Mouse (Mus musculus): ENCODE results near the gene Erv3. TPM values are rescaled to one million over a fixed set of nuclear protein-coding genes. Genes with fewer than 3 reads are reported as not detected.

Erv3 gene
- total and polyA plus RNA-seq, 2 experiments from 2014 or later: 0.06 TPM; not detected in 1

GRCm38 (mm10) chr2:131803801-131804200, 55.7 kb downstream of the Erv3 start:
- 90% methylated on average over 3 of the region's 3 CpGs for WGBS
- Histone ChIP-seq H3K4me1 (ENCODE audit: insufficient read depth) (no peaks in the 10 kb centered on the region), H3K36me3 (ENCODE audit: insufficient read depth) (no peaks in the 10 kb centered on the region), H3K4me3 (ENCODE audit: low read depth, low read length) (no peak overlapping the region), H3K27ac (ENCODE audit: low read depth, low read length) (no peak overlapping the region), H3K9ac (no peak overlapping the region), H3K27me3 (ENCODE audit: insufficient read depth, low read length) (no peaks in the 10 kb centered on the region), H3K4me2 (ENCODE audit: low read depth) (no peak overlapping the region), H3K9me3 (ENCODE audit: low read length) (no peaks in the 10 kb centered on the region)
- no peak for ATAC-seq
- DNase-seq: no peak
- TF ChIP-seq CTCF (IDR thresholded peaks at IDR 0.05; ENCODE audit: low read depth): no peak

Other genes with a start within 250 kb of the Erv3 start
- gene Prnp, start 50.2 kb upstream of the Erv3 start, total RNA-seq (2014; rRNA removed): 352 and 356 TPM in 2 replicates
- 353 and 423 TPM in 2 replicates for gene Prnp, start 50.2 kb upstream of the Erv3 start, polyA plus RNA-seq (2015; fragmentation: Nextera tagmentation; extraction: Ambion mirVana)
- gene Prn, start 50.2 kb upstream of the Erv3 start, total RNA-seq (2014; rRNA removed): 0.76 TPM in 1 of 2 replicates, not detected in the other
- 0.33 TPM in 1 of 2 replicates, not detected in the other for gene Prn, start 50.2 kb upstream of the Erv3 start, polyA plus RNA-seq (2015; fragmentation: Nextera tagmentation; extraction: Ambion mirVana)
- gene Prnd, start 91.1 kb upstream of the Erv3 start, total RNA-seq (2014; rRNA removed): 3.5 and 4.4 TPM in 2 replicates
- gene Prnd, start 91.1 kb upstream of the Erv3 start, polyA plus RNA-seq (2015; fragmentation: Nextera tagmentation; extraction: Ambion mirVana): 6.0 and 6.2 TPM in 2 replicates
- gene Rassf2, start 170.5 kb upstream of the Erv3 start, total RNA-seq (2014; rRNA removed): 32.8 and 33.5 TPM in 2 replicates
- gene Rassf2, start 170.5 kb upstream of the Erv3 start, polyA plus RNA-seq (2015; fragmentation: Nextera tagmentation; extraction: Ambion mirVana): 15.3 and 19.4 TPM in 2 replicates